Mouse (Mus musculus): ENCODE measurements around the gene Tmc1.

DNA sequence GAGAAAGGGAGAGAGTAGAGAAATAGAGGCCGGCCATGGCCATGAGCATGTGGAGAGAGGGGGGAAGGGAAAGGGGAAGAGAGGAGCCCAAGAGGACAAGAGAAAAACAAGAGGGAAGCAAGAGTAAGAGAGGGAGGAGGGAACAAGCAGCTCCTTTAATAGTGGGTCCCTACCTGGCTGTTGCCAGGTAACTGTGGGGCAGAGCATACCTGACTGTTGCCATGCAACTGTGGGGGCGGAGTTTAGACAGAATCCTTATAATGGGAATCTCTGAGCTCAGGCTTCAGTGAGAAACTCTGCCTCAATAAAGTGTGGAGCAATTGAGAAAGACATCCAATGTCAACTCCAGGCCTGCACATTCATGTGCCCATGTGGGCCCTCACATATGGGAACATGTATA, 38.9 kb downstream of the Tmc1 start:
- TF ChIP-seq POLR2A (IDR thresholded peaks at IDR 0.05; ENCODE audit: borderline replicate concordance, extremely low read depth, insufficient read depth, insufficient read length, poor library complexity, severe bottlenecking) = no peak
- TF ChIP-seq CTCF (IDR thresholded peaks at IDR 0.05; ENCODE audit: borderline replicate concordance, extremely low read depth, insufficient read depth, insufficient read length) = no peak
